Mouse (Mus musculus) olfactory bulb, adult 2 months (tissue): ENCODE data around the gene Jup. TPM values are rescaled to one million over a fixed set of nuclear protein-coding genes. Genes with fewer than 3 reads are reported as not detected.

ENCODE experiments used
- H3K27ac ChIP-seq: fragments of 200-500 bp; 2 replicates; pipeline ENCODE4 v1.5.1; 2012; ENCODE audit warnings: low read depth, low read length; ENCODE audit not compliant: insufficient read depth
- H3K4me1 ChIP-seq: fragments of 200-500 bp; 2 replicates; pipeline ENCODE4 v1.6.1; 2012; ENCODE audit warnings: low read length; ENCODE audit not compliant: control insufficient read depth, insufficient read depth
- H3K4me3 ChIP-seq: fragments of 200-500 bp; 2 replicates; pipeline ENCODE4 v1.5.1; 2012; ENCODE audit warnings: mild to moderate bottlenecking, low read depth, low read length, moderate library complexity; ENCODE audit not compliant: insufficient read depth
- CTCF ChIP-seq: fragments of 200-500 bp; IDR thresholded peaks from 2 replicates; pipeline ENCODE4 v1.5.1; 2012; ENCODE audit warnings: low read depth, mild to moderate bottlenecking, low read length, moderate library complexity; ENCODE audit not compliant: insufficient read depth
- POLR2A ChIP-seq: fragments of 200-500 bp; IDR thresholded peaks from 2 replicates; pipeline ENCODE4 v1.6.1; 2012; ENCODE audit warnings: mild to moderate bottlenecking, low read depth, low read length, moderate library complexity; ENCODE audit not compliant: insufficient read depth
- WGBS: fragments of 180-500 bp; shearing (Covaris S2); methylation state at CpG from one replicate; pipeline ENCODE4 v1.1.7; 2018; 5-methylcytosine and 5-hydroxymethylcytosine counted together
- polyA plus RNA-seq: library from polyadenylated mRNA; stranded (reverse); fragments of >200 nt; gene quantifications from 2 replicates; pipeline ENCODE4 v1.2.4, GENCODE M21; 2012; ENCODE audit warnings: low replicate concordance; ENCODE audit not compliant: missing spikeins, insufficient read depth, insufficient read length

Gene Jup
- polyA plus RNA-seq, 1 experiment = not detected

DNA sequence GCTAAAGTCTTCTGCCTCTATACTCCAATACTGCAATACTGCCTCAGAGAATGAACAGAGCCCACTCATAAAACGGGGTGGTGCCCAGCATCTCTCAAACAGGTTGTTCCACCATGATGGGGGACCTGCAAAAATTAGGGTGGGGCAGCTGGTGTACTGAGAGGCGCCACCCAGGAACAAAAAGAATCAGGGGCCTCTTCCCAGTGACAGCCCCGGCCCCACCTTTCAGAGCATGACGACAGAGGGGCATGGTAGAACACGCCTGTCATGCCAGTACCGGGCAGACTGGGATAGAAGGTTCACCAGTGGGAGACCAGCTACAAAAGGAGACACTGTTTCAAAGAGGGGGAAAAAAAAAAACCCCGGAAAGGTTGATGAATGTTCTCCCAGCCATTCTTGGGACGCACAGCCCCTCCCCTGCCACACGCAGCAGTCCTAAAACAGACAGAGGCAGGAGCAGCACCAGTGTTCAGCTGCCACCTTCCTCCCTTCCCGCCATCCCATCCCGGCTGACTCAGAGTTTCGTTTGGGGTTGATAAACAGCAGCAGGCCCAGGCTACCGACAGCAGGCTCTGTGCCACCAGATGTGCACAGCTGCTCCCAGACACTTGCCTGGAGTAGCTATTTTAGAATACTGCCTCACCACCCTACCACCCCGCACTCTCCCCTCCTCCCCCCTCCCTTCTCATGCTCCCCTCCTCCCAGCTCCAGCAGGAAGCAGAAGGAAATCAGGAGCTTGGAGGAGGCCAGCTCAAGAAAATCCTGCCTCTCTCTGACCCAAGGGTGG, 9.8 kb downstream of the Jup start:
- WGBS = 24% methylated on average over 14 of the region's 14 CpGs
- H3K27ac ChIP-seq = peak overlapping the region; percentile 95

DNA sequence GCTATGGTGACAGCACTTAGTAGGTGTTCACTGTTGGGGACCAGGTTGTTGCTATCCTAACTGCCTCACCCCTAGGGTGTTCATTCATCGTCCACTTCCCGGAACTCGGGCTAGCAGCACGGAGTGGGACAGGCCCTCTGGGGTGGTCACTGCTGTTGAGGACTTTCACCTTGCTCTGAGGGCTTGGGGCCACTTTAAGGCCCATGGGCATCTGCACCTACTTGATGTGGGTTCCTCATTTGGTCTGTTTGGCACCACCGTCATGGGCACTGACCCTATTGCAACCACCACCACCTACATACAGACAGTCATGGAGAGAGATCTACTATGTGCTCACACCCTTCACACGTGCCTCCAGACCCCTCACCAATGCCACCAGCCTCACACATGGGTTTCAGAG, 10.5 kb downstream of the Jup start:
- Histone ChIP-seq H3K27ac (peak overlapping the region; percentile 74), H3K4me3 (no peak overlapping the region), H3K4me1 (peaks cover 72% of the 10 kb centered on the region)
- TF ChIP-seq POLR2A = no peak
- WGBS = 84% methylated on average over 6 of the region's 6 CpGs

More for the DNA sequence above, 9.8 kb downstream of the Jup start:
- H3K4me1 ChIP-seq = peaks cover 70% of the 10 kb centered on the region
- H3K4me3 ChIP-seq = no peak overlapping the region
- TF ChIP-seq CTCF = no peak
- no peak for TF ChIP-seq POLR2A

DNA sequence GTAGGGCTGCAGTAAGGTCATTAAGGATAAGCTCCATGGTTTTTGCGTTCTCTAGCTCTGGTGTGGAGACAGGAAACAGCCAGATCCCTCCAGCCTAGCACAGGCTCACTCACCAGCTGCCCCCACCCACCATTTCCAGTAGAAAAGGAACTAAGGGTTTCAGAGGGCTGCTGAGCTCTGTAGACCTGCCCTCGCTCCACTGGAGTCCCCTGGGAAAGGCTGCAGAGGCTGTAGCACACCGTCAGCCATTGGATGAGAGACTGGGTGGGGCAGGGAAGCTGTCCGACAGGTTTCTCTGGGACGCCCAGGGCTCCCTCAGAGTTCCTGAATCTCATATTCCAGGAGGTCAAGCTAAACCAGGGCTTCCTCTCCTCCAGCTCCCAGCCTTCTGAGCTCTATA, 11.0 kb downstream of the Jup start:
- WGBS = 64% methylated on average over 5 of the region's 5 CpGs
- no peak overlapping the region for H3K4me3 ChIP-seq
- TF ChIP-seq POLR2A (no peak), CTCF (no peak)
- H3K4me1 ChIP-seq = peaks cover 72% of the 10 kb centered on the region
- peak overlapping the region; percentile 74 for H3K27ac ChIP-seq

DNA sequence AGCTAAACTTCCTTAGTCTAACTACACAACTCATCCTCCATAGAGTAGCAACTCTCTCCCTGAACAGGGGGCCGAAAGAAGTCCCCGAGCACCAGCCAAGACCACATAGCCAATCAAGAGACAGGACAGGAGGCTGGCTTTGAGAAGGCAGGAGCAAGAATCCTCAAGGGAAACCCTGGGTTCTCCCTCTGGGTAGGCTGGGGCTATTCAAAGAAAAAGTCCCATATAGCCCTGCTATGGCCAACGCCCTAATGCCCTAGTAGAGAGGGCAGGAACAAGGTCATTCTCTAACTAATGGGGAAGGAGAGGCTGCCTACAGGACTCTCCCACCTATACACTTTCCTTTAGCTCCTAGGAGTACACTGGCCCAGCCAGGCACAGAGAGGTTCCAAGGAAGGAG, 12.5 kb downstream of the Jup start:
- no peak overlapping the region for H3K4me3 ChIP-seq
- WGBS = 91% methylated on average over 3 of the region's 3 CpGs
- peaks cover 61% of the 10 kb centered on the region for H3K4me1 ChIP-seq
- no peak overlapping the region for H3K27ac ChIP-seq
- TF ChIP-seq CTCF (no peak), POLR2A (no peak)

DNA sequence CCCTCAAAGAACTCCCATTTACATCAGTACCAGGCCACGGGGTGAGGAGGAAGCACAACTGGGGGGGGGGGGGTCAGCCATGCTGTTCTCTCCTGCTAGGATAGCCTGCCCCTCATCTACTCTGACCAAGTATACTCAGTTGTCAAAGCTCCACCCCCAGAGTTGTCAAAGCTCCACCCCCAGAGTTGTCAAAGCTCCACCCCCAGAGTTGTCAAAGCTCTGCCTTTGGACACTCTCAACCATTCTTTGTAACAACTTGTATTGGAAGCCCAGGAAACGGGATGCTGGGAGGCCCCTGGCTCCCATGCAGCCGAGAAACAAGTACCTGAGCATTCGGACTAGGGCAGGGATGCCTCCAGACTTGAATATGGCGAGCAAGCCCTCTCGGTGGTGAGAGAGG, 14.9 kb downstream of the Jup start:
- WGBS = 69% methylated on average over 6 of the region's 6 CpGs
- Histone ChIP-seq H3K27ac (0 out of 2 replicates have a peak overlapping the region, but pooled peaks have one; percentile 42), H3K4me1 (peaks cover 40% of the 10 kb centered on the region), H3K4me3 (no peak overlapping the region)
- TF ChIP-seq POLR2A (no peak), CTCF (no peak)

DNA sequence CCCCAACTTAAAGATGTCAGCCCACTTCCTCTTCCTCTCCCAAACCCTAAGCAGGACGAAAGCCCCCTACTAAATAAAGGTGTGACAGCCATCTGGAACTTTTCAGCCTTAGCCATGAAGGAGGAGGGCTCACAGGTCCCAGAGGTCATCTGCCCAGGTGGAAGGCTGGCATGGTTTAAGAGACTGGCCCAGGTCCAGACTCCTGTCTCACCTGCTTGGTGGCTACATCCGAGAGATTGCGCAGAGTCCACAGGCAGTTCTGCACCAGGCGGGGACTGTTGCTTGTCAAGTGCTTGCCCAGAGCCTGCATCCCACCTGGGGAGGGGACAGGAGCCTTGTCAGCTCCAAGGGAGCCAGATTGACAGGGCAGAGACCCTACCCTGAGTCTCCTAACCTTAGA, 18.3 kb downstream of the Jup start:
- TF ChIP-seq CTCF (no peak), POLR2A (no peak)

DNA sequence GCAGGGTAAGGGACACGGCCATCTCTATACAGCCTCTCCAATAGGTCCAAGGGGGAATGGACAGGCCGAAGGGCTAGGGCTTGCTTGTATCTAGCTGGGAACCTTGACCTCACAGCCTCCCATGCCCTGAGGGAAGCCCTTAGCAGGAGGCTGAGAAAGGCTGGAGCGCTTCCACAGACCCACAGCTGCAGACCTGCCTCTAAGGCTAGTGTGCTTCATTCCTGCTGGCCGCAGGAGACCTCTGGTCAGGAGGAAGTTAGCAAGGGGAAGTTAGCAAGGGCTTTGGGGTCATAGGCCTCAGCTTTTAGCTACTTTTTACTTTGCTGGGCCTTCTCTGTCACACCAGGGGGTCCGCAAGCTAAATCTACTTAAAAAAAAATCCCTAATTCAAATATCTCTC, 19.1 kb downstream of the Jup start:
- Histone ChIP-seq H3K4me1 (peaks cover 16% of the 10 kb centered on the region), H3K27ac (no peak overlapping the region)
- whole genome bisulfite sequencing = 95% methylated on average over 5 of the region's 5 CpGs

More for the DNA sequence above, 18.3 kb downstream of the Jup start:
- 91% methylated on average over 4 of the region's 4 CpGs for WGBS
- Histone ChIP-seq H3K27ac (no peak overlapping the region), H3K4me3 (no peak overlapping the region), H3K4me1 (peaks cover 17% of the 10 kb centered on the region)

DNA sequence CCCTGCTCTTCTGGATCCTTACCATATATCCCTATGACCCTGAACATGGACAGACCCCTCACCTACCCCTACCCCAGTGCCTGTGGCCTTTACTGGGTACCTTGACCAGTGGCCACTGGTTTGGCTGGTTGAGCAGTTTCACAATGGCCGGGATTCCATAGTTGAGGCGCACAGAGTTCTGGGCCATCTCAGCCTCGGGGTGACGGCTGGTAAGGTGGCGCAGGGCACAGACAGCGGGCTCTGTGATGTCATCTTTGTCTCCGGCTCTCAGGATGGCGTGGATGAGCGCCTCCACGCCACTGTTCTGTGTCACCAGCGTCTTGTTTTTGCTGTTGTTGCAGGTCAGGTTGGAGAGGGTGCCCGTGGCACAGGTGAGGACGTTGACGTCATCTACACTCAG, 19.6 kb downstream of the Jup start:
- Histone ChIP-seq H3K27ac (no peak overlapping the region), H3K4me3 (no peak overlapping the region), H3K4me1 (peaks cover 11% of the 10 kb centered on the region)
- WGBS = 93% methylated on average over 14 of the region's 14 CpGs
- TF ChIP-seq POLR2A = no peak
- no peak for TF ChIP-seq CTCF

More for the DNA sequence above, 19.1 kb downstream of the Jup start:
- H3K4me3 ChIP-seq = no peak overlapping the region
- TF ChIP-seq CTCF (no peak), POLR2A (no peak)

DNA sequence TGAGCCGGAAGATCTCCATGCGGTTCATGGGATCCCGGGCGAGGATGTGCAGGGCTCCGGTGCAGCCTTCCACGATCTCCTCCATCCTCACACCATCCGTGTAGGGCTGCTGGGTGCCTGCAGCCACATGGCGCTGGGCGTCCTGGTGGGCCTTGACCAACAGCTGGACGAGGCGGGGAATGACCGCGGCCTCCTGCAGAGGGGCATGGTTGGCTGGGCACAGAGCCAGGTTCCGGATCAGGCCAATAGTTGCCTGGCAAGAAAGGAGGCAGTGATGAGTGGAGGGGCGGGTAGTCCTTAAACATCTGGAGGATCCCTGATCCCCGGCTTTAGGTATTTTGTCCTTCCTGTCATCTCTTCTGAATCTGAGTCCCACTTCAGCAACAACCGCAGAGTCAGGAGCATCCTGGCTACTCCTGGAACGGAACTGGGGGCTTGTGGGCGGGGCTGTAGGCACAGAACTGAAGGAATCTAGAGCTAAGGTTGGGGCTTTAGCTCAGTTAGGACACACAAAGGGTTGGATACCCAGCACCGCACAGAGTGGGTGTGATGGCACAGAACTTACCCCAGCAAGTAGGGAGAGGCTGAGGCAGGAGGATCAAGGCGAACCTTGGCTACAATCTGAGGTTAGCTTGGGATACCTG, 20.7 kb downstream of the Jup start:
- 85% methylated on average over 21 of the region's 21 CpGs for WGBS
- H3K4me1 ChIP-seq = peaks cover 14% of the 10 kb centered on the region
- no peak overlapping the region for H3K4me3 ChIP-seq
- no peak overlapping the region for H3K27ac ChIP-seq
- TF ChIP-seq CTCF = no peak
- no peak for TF ChIP-seq POLR2A
